Mouse (Mus musculus): ENCODE results near the gene Tmcc1. TPM values are rescaled to one million over a fixed set of nuclear protein-coding genes. Genes with fewer than 3 reads are reported as not detected.
"Not testable (repeated sequence)": the region's sequence is repeated elsewhere in the genome, so short reads cannot be mapped to it uniquely, and the experiment has no call there.

The Tmcc1 gene
- total RNA-seq (2015; ENCODE audit: low replicate concordance) (10.5 and 12.6 TPM in 2 replicates), total RNA-seq (2017; ENCODE audit: low replicate concordance) (11.0 and 13.5 TPM in 2 replicates)

GRCm38 (mm10) chr6:116193394-116194393 lies at the start of gene Tmcc1:
Gene Tmcc1 (minus strand): TSS chr6:116193486.
- peak; percentile 92 for ATAC-seq (replicated peaks; ENCODE audit: low FRiP score, poor library complexity, severe bottlenecking)

DNA sequence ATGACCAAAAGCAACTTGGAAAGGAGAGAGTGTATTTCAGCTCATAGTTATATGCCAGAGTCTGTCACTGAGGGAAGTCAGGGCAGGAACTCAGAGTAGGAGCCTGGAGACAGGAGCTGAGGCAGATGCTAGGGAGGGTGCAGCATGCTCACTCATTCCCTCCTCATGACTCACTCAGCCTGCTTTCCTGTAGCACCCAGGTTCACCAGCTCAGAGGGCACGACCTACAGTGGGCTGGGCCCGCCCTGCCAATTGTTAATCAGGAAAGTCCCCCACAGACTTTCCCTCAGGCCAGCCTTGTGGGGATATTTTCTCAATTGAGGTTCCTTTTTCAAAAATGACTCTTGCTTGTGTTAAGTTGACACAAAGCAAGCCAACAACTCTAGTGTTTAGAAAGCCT lies 47.1 kb upstream of the Tmcc1 start:
- ATAC-seq (replicated peaks; ENCODE audit: low FRiP score, poor library complexity, severe bottlenecking), result no peak

- no peak for ATAC-seq (replicated peaks; ENCODE audit: low FRiP score, poor library complexity, severe bottlenecking)
Observed at GRCm38 (mm10) chr6:116238083-116238482, 44.8 kb upstream of the Tmcc1 start.

DNA sequence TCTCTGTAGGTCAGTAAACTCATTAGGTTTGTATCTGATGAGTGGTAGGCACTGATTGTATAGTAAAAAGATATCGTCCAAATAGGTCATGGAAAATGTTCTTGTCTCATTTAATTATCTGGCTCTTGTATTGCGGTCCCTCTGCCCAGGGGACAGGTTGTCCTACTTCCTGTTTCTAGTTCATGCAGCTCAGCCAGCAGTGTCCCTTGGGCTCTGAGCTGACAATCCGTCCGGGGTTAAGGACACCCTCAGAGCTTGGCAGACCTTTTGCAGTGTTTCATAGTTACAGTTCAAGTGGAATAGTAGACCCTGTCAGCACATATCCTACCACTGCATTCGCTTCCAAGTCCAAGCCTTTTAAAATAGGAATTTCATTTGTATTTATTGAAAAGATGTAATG lies 42.0 kb upstream of the Tmcc1 start:
- no peak for ATAC-seq (replicated peaks; ENCODE audit: low FRiP score, poor library complexity, severe bottlenecking)

- ATAC-seq (replicated peaks; ENCODE audit: low FRiP score, poor library complexity, severe bottlenecking), result not testable (repeated sequence)
Observed at GRCm38 (mm10) chr6:116234821-116235220, 41.5 kb upstream of the Tmcc1 start.

DNA sequence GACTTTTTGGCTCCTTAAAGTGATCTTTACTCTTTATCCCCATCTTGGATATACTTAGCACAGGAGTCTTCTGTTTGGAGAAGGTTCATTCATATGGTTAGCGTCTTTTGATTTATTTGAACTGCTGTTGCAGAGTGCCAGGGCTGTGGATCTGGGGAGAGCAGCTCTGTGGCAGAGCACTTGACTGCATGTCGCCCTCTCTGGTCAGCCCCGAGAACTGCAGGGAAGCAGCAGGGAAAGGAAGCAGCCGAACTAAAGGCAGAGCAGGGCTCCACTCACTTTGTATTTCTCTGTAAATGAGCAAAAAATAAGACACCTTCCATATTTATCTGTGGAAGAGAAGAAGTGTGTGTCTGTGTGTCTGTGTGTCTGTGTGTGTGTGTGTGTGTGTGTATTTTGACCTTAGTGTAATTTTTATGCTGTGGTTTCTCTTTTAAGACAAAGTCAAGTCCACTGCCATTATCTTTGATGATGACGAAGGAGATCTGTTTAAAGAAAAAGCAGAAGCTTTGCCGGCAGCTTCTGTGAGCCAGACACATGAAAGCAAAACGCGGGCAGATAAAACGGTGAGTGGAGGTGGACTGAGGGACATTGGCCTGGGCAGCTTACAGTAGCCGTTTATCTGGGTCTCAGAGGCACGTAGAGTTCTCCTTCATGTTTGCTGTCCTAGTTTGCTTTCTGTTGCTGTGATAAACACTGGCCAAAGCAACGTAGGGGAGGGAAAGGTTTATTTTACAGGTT lies 35.7 kb upstream of the Tmcc1 start:
- peak; percentile 96 for ATAC-seq (replicated peaks; ENCODE audit: low FRiP score, poor library complexity, severe bottlenecking)

DNA sequence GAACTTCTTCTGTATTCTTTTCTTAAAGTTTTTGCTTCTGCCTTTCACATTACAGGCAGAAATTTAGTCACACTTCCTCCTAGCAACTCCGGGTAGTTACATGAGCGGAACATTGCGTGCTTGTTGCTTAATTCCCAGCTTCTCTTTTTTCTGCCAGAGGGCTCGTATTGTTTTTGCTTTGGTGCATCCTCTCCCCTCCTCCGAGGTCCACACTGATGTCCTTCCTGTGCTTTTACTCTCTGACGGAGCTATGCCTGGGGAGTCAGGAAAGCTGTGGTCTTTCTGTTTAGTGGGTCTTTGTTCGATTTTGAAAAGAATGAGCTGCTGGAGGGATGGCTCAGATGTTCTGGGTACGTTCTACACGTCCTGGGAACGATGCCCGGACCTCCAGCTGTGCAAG lies 34.5 kb upstream of the Tmcc1 start:
- no peak for ATAC-seq (replicated peaks; ENCODE audit: low FRiP score, poor library complexity, severe bottlenecking)

- ATAC-seq (replicated peaks; ENCODE audit: low FRiP score, poor library complexity, severe bottlenecking), result peak; percentile 96
Observed at GRCm38 (mm10) chr6:116207729-116208534, 14.6 kb upstream of the Tmcc1 start, which contains the start of gene Washc2. Gene Washc2 (plus strand): TSS chr6:116208038.

DNA sequence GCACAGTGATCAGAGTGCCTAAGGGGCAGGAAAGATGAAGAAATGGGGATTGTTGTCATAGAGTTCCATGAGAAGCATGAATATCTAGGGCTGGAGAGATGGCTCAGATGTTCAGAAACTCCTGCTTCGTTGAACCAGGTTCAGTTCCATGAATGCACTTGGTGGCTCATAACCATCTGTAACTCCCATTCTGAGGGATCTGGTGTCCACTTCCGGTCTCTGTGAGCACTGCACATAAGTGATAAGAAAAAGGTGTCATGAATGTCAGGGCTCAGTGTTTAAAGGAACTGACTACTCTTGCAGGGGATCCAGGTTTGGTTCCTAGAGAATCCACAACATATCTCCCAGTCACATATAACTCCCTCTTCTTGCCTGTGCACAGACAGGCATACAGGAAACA lies 6.4 kb upstream of the Tmcc1 start:
- no peak for ATAC-seq (replicated peaks; ENCODE audit: low FRiP score, poor library complexity, severe bottlenecking)

DNA sequence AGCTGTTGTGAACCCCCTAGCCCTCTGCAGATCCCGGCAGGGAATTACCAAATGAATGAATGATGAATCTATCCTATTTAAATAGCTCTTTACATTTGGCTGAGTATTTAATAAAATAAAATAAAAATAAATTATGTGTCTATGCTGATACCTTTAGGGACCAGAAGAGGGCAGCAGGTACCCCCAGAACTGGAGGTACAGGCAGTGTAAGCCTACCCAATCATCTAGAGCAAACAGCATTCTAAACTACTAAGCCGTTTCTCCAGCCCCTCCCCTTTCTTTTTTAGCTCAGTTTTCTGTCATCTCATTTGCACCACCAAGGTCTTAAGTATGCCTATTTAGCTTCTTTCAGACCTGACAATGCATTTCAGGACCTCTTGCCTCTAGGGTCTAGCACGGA lies 4.9 kb upstream of the Tmcc1 start:
- peak; percentile 47 for ATAC-seq (replicated peaks; ENCODE audit: low FRiP score, poor library complexity, severe bottlenecking)

DNA sequence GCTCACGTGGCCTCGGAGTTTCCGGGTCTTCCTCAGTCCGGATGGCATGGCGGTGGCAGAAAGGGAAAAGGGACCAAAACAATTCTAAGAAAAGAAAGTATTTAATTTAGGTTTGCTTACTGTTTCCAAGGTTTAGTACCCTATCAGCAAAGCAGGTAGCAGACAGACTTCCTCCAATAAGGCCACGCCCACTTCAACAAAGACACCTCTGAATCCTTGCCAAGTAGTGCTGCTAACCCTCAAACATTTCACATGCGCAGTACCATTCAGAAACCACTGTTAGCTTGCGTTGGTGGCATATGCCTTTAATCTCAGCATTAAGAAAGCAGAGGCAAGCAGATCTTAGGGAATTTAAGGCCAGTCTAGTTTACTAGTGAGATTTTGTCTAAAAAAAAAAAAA lies 2.5 kb upstream of the Tmcc1 start:
- no peak for ATAC-seq (replicated peaks; ENCODE audit: low FRiP score, poor library complexity, severe bottlenecking)

- ATAC-seq (replicated peaks; ENCODE audit: low FRiP score, poor library complexity, severe bottlenecking), result peak; percentile 64
Observed at GRCm38 (mm10) chr6:116192809-116193311, 426 bp downstream of the Tmcc1 start.

DNA sequence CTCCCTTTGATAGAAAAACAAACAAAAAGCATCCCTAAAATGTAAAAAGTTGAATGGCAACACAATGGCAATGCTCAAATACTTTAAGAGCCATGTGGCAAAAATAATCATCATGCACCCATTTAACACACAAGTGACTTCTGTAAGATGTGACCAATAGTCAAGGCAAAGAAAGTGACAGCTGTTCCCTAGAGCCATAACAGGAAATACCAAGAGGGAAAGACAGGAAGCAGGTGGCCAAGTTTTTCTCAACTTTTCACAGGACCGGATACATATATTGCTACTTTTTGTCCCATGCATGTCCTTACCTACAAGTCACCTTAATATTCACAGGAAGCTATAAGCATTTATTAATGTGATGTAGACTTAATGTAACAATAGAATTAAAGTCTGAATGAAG lies 3.9 kb downstream of the Tmcc1 start:
- no peak for ATAC-seq (replicated peaks; ENCODE audit: low FRiP score, poor library complexity, severe bottlenecking)

- no peak for ATAC-seq (replicated peaks; ENCODE audit: low FRiP score, poor library complexity, severe bottlenecking)
Observed at GRCm38 (mm10) chr6:116186485-116186884, 6.8 kb downstream of the Tmcc1 start.

DNA sequence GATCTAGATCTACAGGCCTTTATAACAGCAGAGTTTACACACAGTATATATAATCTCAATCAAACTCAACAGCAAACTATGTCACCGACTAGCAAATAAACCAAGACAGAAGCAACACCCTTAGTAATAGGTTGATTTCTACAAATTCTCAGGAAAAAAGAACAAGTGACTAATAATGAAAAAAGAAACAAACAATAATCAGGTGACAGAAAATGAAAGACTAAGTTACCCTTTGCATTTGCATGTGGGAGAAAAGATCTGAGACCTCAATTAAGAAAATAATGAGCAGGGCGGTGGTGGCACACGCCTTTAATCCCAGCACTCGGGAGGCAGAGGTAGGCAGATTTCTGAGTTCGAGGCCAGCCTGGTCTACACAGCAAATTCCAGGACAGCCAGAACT lies 9.8 kb downstream of the Tmcc1 start:
- no peak for ATAC-seq (replicated peaks; ENCODE audit: low FRiP score, poor library complexity, severe bottlenecking)

DNA sequence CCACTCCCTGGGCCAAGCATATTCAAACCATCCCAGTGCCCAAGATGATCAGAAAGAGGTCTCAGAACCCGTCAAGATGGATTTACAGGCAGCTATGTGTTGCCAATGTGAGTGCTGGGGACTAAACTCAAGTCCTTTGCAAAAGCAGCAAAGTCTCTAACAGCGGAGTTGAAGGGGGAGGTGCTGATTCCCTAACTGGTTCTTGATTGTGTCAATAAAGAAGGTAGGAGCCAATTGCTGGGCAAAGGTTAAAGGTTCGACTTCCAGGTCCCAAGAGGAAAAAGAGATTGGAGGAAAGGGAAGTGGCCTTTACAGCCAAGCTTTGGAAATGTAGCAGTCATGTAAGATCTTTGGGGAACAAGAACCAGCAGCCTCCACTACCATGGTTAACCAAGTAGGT lies 12.6 kb downstream of the Tmcc1 start:
- ATAC-seq (replicated peaks; ENCODE audit: low FRiP score, poor library complexity, severe bottlenecking), result no peak

DNA sequence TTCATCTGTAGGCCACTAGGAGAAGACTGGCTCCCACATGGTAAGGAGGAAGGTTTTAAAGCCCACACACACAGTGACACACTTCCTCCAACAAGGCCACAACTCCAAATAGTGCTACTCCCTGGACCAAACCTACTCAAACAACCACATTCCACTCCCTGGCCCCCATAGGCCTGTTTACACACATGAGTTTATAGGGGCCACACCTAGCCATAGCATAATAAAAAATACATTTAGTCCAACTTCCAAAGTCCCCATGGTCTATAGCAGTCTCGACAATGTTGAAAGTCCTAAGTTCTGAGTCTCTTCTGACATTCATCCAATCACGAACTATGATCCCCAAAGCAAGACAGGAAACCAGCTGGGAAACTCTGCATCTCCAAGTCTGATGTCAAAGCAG lies 14.9 kb downstream of the Tmcc1 start:
- no peak for ATAC-seq (replicated peaks; ENCODE audit: low FRiP score, poor library complexity, severe bottlenecking)

- peak; percentile 76 for ATAC-seq (replicated peaks; ENCODE audit: low FRiP score, poor library complexity, severe bottlenecking)
Observed at GRCm38 (mm10) chr6:116173511-116174099, 19.7 kb downstream of the Tmcc1 start.

GRCm38 (mm10) chr6:116166383-116166782 lies 26.9 kb downstream of the Tmcc1 start:
- ATAC-seq (replicated peaks; ENCODE audit: low FRiP score, poor library complexity, severe bottlenecking), result no peak

All from erythroid progenitor cell, adult 5-6 weeks (primary cell).